Mouse (Mus musculus) heart, embryonic 13.5 days (tissue): ENCODE measurements around the gene Ceacam19. TPM values are rescaled to one million over a fixed set of nuclear protein-coding genes. Genes with fewer than 3 reads are reported as not detected.

Experiments
- ATAC-seq: fragments of 200-750 bp; cut with Nextera tagmentation; 2 replicates; pipeline ENCODE4 v1.8.0; 2017; ENCODE audit warnings: moderate TSS enrichment; ENCODE audit not compliant: insufficient number of reproducible peaks, low FRiP score, low TSS enrichment; ENCODE audit errors: extremely low read depth
- H3K27ac ChIP-seq: fragments of 300-500 bp; sonication (generic); replicated peaks from 2 replicates; pipeline ENCODE4 v1.5.1; 2015; ENCODE audit warnings: moderate library complexity, mild to moderate bottlenecking, inconsistent platforms
- H3K27me3 ChIP-seq: fragments of 300-500 bp; sonication (generic); replicated peaks from 2 replicates; pipeline ENCODE4 v1.6.1; 2015; ENCODE audit warnings: mild to moderate bottlenecking, inconsistent platforms
- H3K36me3 ChIP-seq: fragments of 300-500 bp; sonication (generic); 2 replicates; pipeline ENCODE4 v1.6.1; 2015; ENCODE audit warnings: mild to moderate bottlenecking, inconsistent platforms
- H3K4me1 ChIP-seq: fragments of 300-500 bp; sonication (generic); 2 replicates; pipeline ENCODE4 v1.6.1; 2015; ENCODE audit warnings: inconsistent platforms
- H3K4me2 ChIP-seq: fragments of 300-500 bp; sonication (generic); 2 replicates; pipeline ENCODE4 v1.6.1; 2015; ENCODE audit warnings: inconsistent platforms, mild to moderate bottlenecking, moderate library complexity
- H3K4me3 ChIP-seq: fragments of 300-500 bp; sonication (generic); 2 replicates; pipeline ENCODE4 v1.5.1; 2015; ENCODE audit warnings: moderate library complexity, mild to moderate bottlenecking, inconsistent platforms
- H3K9ac ChIP-seq: fragments of 300-500 bp; sonication (generic); 2 replicates; pipeline ENCODE4 v1.6.1; 2015; ENCODE audit warnings: inconsistent platforms, mild to moderate bottlenecking, moderate library complexity
- H3K9me3 ChIP-seq: fragments of 300-500 bp; sonication (generic); 2 replicates; pipeline ENCODE4 v1.6.1; 2016; ENCODE audit warnings: inconsistent platforms
- WGBS: fragments of 180-500 bp; shearing (Covaris S2); methylation state at CpG from one replicate; pipeline ENCODE4 v1.1.7; 2015; ENCODE audit warnings: mixed read lengths; 5-methylcytosine and 5-hydroxymethylcytosine counted together
- polyA plus RNA-seq: library from polyadenylated mRNA; unstranded; fragments of >200 nt; fragmentation: Nextera tagmentation; extraction: Ambion mirVana; gene quantifications from 2 replicates; pipeline ENCODE4 v1.2.1, GENCODE M21; 2015

The Ceacam19 gene
- polyA plus RNA-seq, 1 experiment from 2014 or later, result not detected

- peaks cover 27% of the 10 kb centered on the region for H3K4me1 ChIP-seq
- H3K9ac ChIP-seq, result no peak overlapping the region; the same call in 1 of the 2 replicates
- no peak for ATAC-seq
- no peak overlapping the region for H3K27ac ChIP-seq
- H3K36me3 ChIP-seq, result no peaks in the 10 kb centered on the region
- peak overlapping the region; percentile 48 for H3K4me2 ChIP-seq
- peaks cover 3% of the 10 kb centered on the region; the same call in 1 of the 2 replicates for H3K27me3 ChIP-seq
- 8% methylated on average over 9 of the region's 15 CpGs for WGBS
- H3K9me3 ChIP-seq, result no peaks in the 10 kb centered on the region
- no peak overlapping the region for H3K4me3 ChIP-seq
Measured at GRCm38 (mm10) chr7:19923797-19924196, 36.0 kb upstream of the Ceacam19 start.

DNA sequence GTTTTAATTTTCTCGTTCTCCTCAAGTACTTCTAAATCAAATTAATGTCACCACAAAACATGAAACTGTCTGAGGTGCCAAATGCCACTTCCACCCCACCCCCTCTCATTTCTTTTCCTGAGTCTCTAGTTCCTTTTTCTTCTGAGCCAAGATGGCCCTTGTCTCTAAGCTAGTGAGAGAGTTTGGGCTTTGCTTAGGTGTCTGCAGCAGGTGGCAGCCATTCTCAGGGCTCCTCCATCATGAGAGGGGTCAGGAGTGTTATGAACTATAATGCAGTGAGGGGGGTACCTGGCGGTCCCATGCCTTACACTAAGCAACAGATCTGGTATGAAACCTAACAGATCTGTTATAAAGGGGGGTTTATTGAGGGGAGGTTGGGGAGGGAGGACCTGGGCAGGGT is 35.6 kb upstream of the Ceacam19 start:
- ATAC-seq, result no peak
- Histone ChIP-seq H3K9me3 (no peaks in the 10 kb centered on the region), H3K4me3 (no peak overlapping the region)

GRCm38 (mm10) chr7:19920506-19921261 is 32.9 kb upstream of the Ceacam19 start, which contains the start of gene Pvr:
Gene Pvr (minus strand): TSS chr7:19921160.
- Histone ChIP-seq H3K4me1 (peaks cover 27% of the 10 kb centered on the region), H3K9me3 (no peaks in the 10 kb centered on the region), H3K9ac (peak within 1 kb of the TSS; percentile 88), H3K36me3 (peaks cover 31% of the 10 kb centered on the region), H3K4me2 (peak within 1 kb of the TSS; percentile 74), H3K27me3 (peaks cover 3% of the 10 kb centered on the region; the same call in 1 of the 2 replicates), H3K27ac (peak within 1 kb of the TSS; percentile 91), H3K4me3 (peak within 1 kb of the TSS; percentile 70)
- ATAC-seq, result peak; percentile 75
- WGBS, result under 1% methylated on average over 60 of the region's 60 CpGs

More for the DNA sequence above, 35.6 kb upstream of the Ceacam19 start:
- H3K36me3 ChIP-seq, result peaks cover 4% of the 10 kb centered on the region
- peaks cover 27% of the 10 kb centered on the region for H3K4me1 ChIP-seq
- H3K27me3 ChIP-seq, result peaks cover 3% of the 10 kb centered on the region; the same call in 1 of the 2 replicates
- H3K4me2 ChIP-seq, result no peak overlapping the region
- H3K9ac ChIP-seq, result no peak overlapping the region
- 45% methylated on average over 2 of the region's 2 CpGs for WGBS
- H3K27ac ChIP-seq, result no peak overlapping the region

- Histone ChIP-seq H3K27me3 (peaks cover 3% of the 10 kb centered on the region; the same call in 1 of the 2 replicates), H3K4me3 (peak overlapping the region; percentile 70), H3K4me1 (peaks cover 22% of the 10 kb centered on the region), H3K9ac (peak overlapping the region; percentile 88), H3K27ac (peak overlapping the region; percentile 91), H3K9me3 (no peaks in the 10 kb centered on the region), H3K36me3 (peaks cover 36% of the 10 kb centered on the region), H3K4me2 (peak overlapping the region; percentile 74)
- no peak for ATAC-seq
- 26% methylated on average over 4 of the region's 4 CpGs for WGBS
Measured at GRCm38 (mm10) chr7:19920166-19920505, 32.4 kb upstream of the Ceacam19 start.

- WGBS, result 81% methylated on average over 7 of the region's 7 CpGs
- Histone ChIP-seq H3K27ac (no peak overlapping the region), H3K36me3 (peaks cover 85% of the 10 kb centered on the region), H3K4me1 (peaks cover 4% of the 10 kb centered on the region), H3K9ac (no peak overlapping the region), H3K4me3 (no peak overlapping the region), H3K27me3 (no peaks in the 10 kb centered on the region), H3K4me2 (no peak overlapping the region), H3K9me3 (no peaks in the 10 kb centered on the region)
- ATAC-seq, result no peak
Measured at GRCm38 (mm10) chr7:19914558-19914957, 26.8 kb upstream of the Ceacam19 start.

GRCm38 (mm10) chr7:19911695-19912524 is 24.1 kb upstream of the Ceacam19 start:
- Histone ChIP-seq H3K4me2 (no peak overlapping the region), H3K9ac (no peak overlapping the region), H3K36me3 (peaks cover 86% of the 10 kb centered on the region), H3K27me3 (no peaks in the 10 kb centered on the region), H3K4me3 (no peak overlapping the region), H3K4me1 (no peaks in the 10 kb centered on the region), H3K9me3 (0 out of 2 replicates have a peak, but pooled peaks cover 1% of the 10 kb centered on the region), H3K27ac (no peak overlapping the region)
- 86% methylated on average over 23 of the region's 23 CpGs for WGBS
- ATAC-seq, result no peak

GRCm38 (mm10) chr7:19911292-19911658 is 23.5 kb upstream of the Ceacam19 start:
- 72% methylated on average over 6 of the region's 6 CpGs for WGBS
- peaks cover 86% of the 10 kb centered on the region for H3K36me3 ChIP-seq
- H3K27me3 ChIP-seq, result no peaks in the 10 kb centered on the region
- no peak overlapping the region for H3K9ac ChIP-seq
- H3K4me2 ChIP-seq, result no peak overlapping the region
- H3K4me1 ChIP-seq, result no peaks in the 10 kb centered on the region
- no peak for ATAC-seq
- H3K4me3 ChIP-seq, result no peak overlapping the region
- 0 out of 2 replicates have a peak, but pooled peaks cover 4% of the 10 kb centered on the region for H3K9me3 ChIP-seq
- H3K27ac ChIP-seq, result no peak overlapping the region

- Histone ChIP-seq H3K4me3 (no peak overlapping the region), H3K4me1 (no peaks in the 10 kb centered on the region), H3K36me3 (peaks cover 85% of the 10 kb centered on the region), H3K9me3 (0 out of 2 replicates have a peak, but pooled peaks cover 4% of the 10 kb centered on the region), H3K27ac (no peak overlapping the region), H3K27me3 (no peaks in the 10 kb centered on the region), H3K4me2 (no peak overlapping the region), H3K9ac (no peak overlapping the region)
- peak; percentile 46; the same call in 1 of the 2 replicates for ATAC-seq
- 46% methylated on average over 21 of the region's 21 CpGs for WGBS
Measured at GRCm38 (mm10) chr7:19910421-19911291, 22.9 kb upstream of the Ceacam19 start.

DNA sequence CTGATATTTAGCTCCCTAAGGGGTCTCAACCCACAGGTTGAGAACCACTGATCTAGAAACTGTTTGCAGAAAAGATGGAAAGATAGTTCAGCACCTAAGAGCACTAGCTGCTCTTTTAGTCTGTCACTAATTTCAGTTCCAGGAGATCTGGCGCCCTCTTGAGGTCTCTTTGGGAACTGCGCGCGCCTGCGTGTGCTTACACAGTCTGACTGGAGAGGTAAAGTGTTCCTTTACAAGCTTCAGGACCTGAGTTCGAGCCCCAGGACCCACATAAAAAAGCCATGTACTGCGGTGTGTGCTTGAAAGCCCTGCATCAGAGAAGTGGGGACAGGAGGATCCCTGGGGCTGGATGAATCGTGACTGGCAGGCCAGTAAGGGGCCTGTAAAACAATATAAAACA is 2.1 kb upstream of the Ceacam19 start:
- 0 out of 2 replicates have a peak, but pooled peaks cover 8% of the 10 kb centered on the region for H3K9me3 ChIP-seq
- H3K4me2 ChIP-seq, result no peak overlapping the region
- H3K9ac ChIP-seq, result no peak overlapping the region
- WGBS, result 42% methylated on average over 8 of the region's 8 CpGs
- no peak overlapping the region for H3K4me3 ChIP-seq
- no peaks in the 10 kb centered on the region for H3K4me1 ChIP-seq
- no peak for ATAC-seq
- H3K27me3 ChIP-seq, result no peaks in the 10 kb centered on the region
- no peaks in the 10 kb centered on the region for H3K36me3 ChIP-seq
- no peak overlapping the region for H3K27ac ChIP-seq

- no peak overlapping the region for H3K4me3 ChIP-seq
- H3K27ac ChIP-seq, result no peak overlapping the region
- H3K9ac ChIP-seq, result no peak overlapping the region
- H3K27me3 ChIP-seq, result no peaks in the 10 kb centered on the region
- no peak for ATAC-seq
- no peak overlapping the region for H3K4me2 ChIP-seq
- H3K4me1 ChIP-seq, result no peaks in the 10 kb centered on the region
- WGBS, result 73% methylated on average over 8 of the region's 8 CpGs
- H3K36me3 ChIP-seq, result no peaks in the 10 kb centered on the region
- no peaks in the 10 kb centered on the region for H3K9me3 ChIP-seq
Measured at GRCm38 (mm10) chr7:19880754-19881153, 7.0 kb downstream of the Ceacam19 start.
